Mouse (Mus musculus): ENCODE measurements around the gene Suz12. TPM values are rescaled to one million over a fixed set of nuclear protein-coding genes. Genes with fewer than 3 reads are reported as not detected.
A peak's percentile ranks its signal among the peaks of the same experiment; 100 is the strongest.

Gene Suz12
- total and polyA plus RNA-seq, 3 experiments, result 3.3 to 53.7 (median 37.6) TPM

DNA sequence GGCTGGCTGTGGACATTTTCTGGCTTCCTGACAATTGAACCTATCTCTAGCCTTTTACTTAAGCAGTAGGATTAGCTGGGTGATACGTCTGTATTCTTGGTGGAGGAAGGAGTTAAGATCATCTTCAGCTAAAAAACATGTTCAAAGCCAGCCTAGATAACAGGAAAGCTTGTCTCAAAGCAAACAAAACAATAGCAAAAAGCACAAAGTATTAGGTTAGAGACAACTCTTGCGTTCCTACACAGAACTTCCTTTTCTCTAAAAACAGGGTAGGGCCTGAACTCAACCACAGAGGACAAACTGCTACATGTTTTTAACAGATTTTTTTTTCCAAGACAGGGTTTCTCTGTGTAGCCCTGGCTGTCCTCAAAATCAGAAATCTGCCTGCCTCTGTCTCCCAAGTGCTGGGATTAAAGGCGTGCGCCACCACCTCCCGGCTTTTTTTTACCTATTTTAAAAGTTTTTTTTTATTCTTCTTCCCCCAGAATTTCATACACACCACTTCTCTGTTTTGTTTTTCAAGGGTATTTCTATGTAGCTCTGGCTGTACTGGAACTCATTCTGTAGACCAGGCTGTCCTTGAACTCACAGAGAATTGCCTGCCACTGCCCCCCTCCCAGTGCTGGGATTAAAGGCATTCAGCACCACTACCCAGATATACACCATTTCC, 82.8 kb downstream of the Suz12 start:
- no peak for DNase-seq

- DNase-seq, result no peak
Observed at GRCm38 (mm10) chr11:80077784-80078545, 85.1 kb downstream of the Suz12 start.

DNA sequence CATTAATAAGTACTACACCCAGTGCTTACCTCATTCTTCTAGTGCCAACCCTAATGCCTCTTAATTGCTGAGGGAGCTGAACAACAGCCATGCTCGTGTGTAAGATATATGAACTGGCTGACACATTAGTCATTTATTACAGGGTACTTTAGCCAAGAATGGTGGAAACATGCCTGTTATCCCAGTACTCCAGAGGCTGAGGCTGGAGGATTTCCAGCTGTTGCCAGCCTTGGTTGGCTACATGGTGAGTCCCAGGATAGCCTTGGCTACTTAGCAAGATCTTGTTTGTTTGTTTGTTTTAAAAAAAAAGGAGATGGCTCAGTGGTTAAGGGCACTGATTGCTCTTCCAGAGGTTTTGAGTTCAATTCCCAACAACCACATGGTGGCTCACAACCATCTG, 85.9 kb downstream of the Suz12 start:
- DNase-seq, result no peak

- DNase-seq, result no peak
Observed at GRCm38 (mm10) chr11:80079751-80080150, 86.8 kb downstream of the Suz12 start.

DNA sequence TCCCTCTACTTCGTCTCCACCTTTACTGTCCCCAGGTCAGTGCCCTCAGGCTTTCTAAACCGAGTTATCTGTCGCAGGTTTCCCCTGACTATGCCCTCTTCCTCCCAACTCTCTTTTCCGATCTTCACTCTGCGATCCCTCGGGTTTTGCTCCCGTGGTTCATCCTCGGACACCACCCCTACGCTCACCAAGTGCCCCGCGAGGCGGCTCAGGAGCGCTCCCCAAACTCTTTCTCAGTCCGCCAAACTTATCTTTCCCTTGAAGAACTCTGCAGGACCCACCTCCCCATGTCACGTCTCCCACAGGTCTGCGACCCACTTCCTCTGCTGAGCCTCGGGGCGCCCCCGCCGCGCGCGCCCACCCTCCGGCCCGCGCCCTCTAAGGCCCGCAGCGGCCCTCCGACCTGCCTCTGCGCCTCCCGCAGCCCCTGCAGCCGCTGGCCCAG, 87.5 kb downstream of the Suz12 start:
- no peak for DNase-seq

GRCm38 (mm10) chr11:80080826-80081728, 88.2 kb downstream of the Suz12 start, which contains the start of gene Crlf3:
Crlf3 (minus strand) TSS chr11:80080991.
- DNase-seq, result peak; percentile 96

GRCm38 (mm10) chr11:80081786-80082319, 88.9 kb downstream of the Suz12 start:
- no peak for DNase-seq

Other genes with a start within 250 kb of the Suz12 start
- 10 to 100 TPM; 41.8 to 43.0 TPM for gene Utp6, start 30.7 kb upstream of the Suz12 start, total RNA-seq (2021)
- 1.8 and 2.1 TPM in 2 replicates for gene Utp6, start 30.7 kb upstream of the Suz12 start, polyA plus RNA-seq (2012; rRNA removed)
- 10 to 100 TPM; 14.6 to 15.7 TPM for gene Crlf3, start 87.9 kb downstream of the Suz12 start, total RNA-seq (2021)
- 2.1 and 2.9 TPM in 2 replicates for gene Crlf3, start 87.9 kb downstream of the Suz12 start, polyA plus RNA-seq (2012; rRNA removed)
- 1 to 10 TPM; 1.3 to 1.9 TPM for gene Atad5, start 96.3 kb downstream of the Suz12 start, total RNA-seq (2021)
- 0.27 and 0.42 TPM in 2 replicates for gene Atad5, start 96.3 kb downstream of the Suz12 start, polyA plus RNA-seq (2012; rRNA removed)
- gene Tefm, start 149.1 kb downstream of the Suz12 start, total RNA-seq (2021), result 10 to 100 TPM; 13.2 to 23.7 TPM
- gene Tefm, start 149.1 kb downstream of the Suz12 start, polyA plus RNA-seq (2012; rRNA removed), result 1.0 and 1.8 TPM in 2 replicates
- 10 to 100 TPM; 10.9 to 12.7 TPM for gene Adap2, start 161.0 kb downstream of the Suz12 start, total RNA-seq (2021)
- gene Adap2, start 161.0 kb downstream of the Suz12 start, polyA plus RNA-seq (2012; rRNA removed), result 16.7 and 19.2 TPM in 2 replicates
- 1 to 10 TPM; 7.1 to 9.8 TPM for gene Rnf135, start 190.7 kb downstream of the Suz12 start, total RNA-seq (2021)
- 8.4 and 12.2 TPM in 2 replicates for gene Rnf135, start 190.7 kb downstream of the Suz12 start, polyA plus RNA-seq (2012; rRNA removed)
- gene Rhot1, start 215.9 kb downstream of the Suz12 start, total RNA-seq (2021), result 10 to 100 TPM; 69.6 to 80.7 TPM
- 4.4 and 5.4 TPM in 2 replicates for gene Rhot1, start 215.9 kb downstream of the Suz12 start, polyA plus RNA-seq (2012; rRNA removed)